Mouse (Mus musculus) left cerebral cortex, adult 9 months (tissue): ENCODE data around the gene 5730480H06Rik.

Experiments
- DNase-seq, 2 experiments: peaks; one replicate each; pipeline ENCODE4 v3.0.0; 2022; ENCODE audit warnings: low spot score in 2 of 2

Gene 5730480H06Rik

GRCm38 (mm10) chr5:48327652-48328051 lies at the start of gene 5730480H06Rik:
TSS of gene 5730480H06Rik (plus strand) at chr5:48327952.
- no peak for DNase-seq

DNA sequence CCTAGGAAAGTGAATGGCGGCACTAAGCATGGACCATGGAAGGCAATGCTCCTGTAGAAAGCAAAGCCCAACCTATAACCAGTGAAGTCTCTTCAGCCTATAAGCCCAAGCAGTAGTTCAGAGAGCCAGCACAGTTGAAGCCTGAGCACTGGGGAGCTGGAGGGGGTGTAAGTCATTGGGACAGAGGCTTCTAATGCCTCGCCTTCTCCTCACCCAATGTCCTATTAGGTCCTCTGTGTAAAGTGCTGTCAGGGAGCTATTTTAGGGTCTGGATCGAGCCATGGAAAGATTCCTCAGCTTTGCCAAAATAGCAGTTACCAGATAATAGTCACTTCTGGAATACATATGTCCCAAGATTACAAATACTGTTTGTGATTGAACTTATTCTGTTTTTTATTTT lies 26.6 kb upstream of the 5730480H06Rik start:
- DNase-seq, result no peak

GRCm38 (mm10) chr5:48315057-48315602 lies 12.6 kb upstream of the 5730480H06Rik start:
- DNase-seq, result no peak

DNA sequence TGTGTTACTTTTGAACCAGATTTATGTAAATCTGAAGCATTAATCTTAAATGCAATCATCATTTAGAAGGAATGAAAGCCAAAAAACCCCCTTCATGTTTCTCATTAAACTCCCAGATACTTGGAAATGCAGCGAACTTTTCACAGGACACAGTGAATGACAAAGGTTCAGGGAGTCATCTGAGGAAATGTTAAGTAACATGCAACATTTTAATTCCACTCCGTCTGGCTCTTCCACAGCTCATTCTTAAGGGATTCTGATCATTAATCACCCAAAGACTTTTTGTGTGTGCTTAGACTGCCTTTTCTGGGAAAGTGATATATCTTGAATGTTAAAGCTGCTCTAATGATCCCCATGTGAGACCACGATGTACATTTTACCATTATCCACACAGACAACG lies 7.2 kb upstream of the 5730480H06Rik start:
- DNase-seq, result no peak

DNA sequence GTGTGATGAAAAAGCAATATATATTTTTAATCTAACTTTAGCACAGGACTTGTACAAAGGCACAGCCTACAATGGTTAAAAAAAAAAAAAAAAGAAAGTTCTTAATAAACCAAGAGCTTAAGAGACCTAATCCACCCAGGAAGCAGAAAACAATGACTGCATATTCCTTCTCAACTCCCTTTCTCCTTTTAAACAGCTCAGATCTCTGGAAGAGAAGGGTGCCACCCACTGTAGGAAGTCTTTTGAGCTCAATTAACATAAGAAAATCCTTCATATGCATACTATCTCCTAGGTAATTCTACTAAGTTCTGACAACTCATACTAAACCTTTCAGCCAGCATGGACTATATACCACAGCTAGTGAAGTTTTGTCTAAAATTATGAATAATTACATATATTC lies 1.5 kb upstream of the 5730480H06Rik start:
- DNase-seq, result no peak

GRCm38 (mm10) chr5:48329751-48330150 lies 2.0 kb downstream of the 5730480H06Rik start:
- DNase-seq, result no peak

DNA sequence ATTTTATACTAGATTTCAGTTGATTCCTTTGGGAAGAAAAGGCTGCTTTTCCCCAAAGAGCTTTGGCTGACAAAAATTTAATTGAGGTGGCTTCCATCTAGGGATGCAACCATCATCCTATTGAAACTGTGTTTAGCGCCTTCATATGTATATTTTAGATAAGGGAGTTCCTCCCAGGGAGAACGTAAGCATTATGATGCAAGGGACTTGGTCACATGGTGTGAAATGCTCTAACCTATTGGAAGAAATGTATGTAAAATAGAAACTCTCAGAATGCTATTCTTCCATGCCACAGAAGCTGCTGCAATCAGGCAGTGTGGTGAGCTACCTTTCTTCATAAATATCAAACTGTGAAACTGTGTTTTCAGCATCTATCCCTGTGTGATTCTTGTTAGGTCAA lies 3.1 kb downstream of the 5730480H06Rik start:
- no peak for DNase-seq

DNA sequence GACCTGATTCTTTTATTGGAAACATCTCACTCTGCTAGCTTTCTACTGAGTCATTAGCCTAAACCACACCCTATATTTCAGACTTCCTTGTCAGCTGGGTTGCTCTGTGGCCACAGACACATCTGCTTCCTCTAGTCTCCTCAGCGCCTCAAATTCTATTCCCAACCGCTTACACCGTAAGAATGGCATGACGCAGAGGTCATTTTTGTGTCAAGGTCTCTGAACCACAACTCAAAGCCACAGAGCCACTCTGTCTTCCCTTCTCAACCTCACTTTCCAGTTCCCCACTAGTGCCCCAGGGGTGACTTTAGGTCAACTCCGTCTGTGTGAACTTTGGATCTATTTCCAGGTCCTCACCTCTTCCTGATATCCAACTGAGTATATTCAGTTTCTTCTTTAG lies 3.7 kb downstream of the 5730480H06Rik start:
- DNase-seq, result no peak

DNA sequence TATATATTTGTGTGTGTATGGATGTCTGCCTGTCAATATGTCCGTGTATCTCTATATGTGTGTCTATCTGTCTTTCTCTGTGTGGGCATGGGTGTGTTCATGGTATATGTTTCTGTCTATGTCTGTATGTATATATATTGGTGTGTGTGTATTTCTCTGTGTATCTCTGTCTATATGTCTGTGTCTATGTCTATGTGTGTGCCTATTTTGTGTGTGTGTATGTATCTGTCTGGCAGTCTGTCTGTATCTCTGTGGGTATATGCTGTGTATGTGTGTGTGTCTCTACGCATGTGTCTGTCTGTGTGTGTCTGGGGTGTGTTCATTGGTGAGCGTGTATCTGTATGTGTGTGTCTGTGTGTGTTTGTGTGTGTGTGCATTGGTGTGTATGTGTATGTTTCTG lies 5.7 kb downstream of the 5730480H06Rik start:
- no peak for DNase-seq

GRCm38 (mm10) chr5:48333884-48334513 lies 6.2 kb downstream of the 5730480H06Rik start:
- DNase-seq, result no peak

GRCm38 (mm10) chr5:48340808-48341433 lies 13.2 kb downstream of the 5730480H06Rik start:
- DNase-seq, result no peak

DNA sequence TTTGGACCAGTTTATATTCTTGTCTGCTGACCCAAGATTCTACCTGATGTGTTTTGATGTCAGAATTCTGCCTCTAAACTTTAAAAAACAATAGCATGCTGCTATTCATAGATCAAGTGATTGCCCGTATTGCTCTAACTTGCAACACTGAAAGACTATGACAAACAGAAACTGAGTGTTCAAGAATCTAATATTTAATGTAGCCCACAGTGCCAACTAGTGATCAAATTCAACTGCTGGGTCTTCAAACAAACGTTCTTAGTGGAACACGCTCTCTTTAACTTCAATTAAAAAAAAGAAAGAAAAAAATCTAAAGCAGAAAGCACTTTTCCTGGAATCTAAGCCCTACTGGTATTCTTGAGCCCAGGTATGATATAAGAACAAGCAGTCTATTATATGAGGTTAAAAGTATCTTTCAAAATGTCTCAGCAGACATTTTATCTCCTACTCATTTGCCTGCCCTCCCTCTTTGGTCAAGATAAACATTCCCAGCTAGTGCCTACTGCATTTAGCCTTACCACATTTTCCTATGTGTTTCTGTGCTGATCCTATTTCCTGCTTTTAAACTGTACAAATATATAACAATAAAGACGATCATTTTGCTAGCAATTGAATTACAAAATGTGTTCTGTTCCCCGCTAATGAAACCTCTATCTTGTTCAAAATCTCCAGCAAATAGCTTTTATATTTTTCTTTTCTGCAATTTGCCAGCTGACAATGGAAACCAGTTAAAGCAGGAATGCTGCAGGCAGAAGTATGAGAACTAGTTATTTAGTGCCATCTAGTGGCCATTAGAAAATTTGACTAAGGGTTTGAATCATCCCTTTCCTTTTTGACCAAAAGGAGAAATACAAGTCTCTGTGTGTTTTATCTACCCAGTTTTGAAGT lies 17.6 kb downstream of the 5730480H06Rik start:
- no peak for DNase-seq

GRCm38 (mm10) chr5:48345983-48346648 lies 18.4 kb downstream of the 5730480H06Rik start:
- no peak for DNase-seq

GRCm38 (mm10) chr5:48349309-48349708 lies 21.6 kb downstream of the 5730480H06Rik start:
- DNase-seq, result no peak

DNA sequence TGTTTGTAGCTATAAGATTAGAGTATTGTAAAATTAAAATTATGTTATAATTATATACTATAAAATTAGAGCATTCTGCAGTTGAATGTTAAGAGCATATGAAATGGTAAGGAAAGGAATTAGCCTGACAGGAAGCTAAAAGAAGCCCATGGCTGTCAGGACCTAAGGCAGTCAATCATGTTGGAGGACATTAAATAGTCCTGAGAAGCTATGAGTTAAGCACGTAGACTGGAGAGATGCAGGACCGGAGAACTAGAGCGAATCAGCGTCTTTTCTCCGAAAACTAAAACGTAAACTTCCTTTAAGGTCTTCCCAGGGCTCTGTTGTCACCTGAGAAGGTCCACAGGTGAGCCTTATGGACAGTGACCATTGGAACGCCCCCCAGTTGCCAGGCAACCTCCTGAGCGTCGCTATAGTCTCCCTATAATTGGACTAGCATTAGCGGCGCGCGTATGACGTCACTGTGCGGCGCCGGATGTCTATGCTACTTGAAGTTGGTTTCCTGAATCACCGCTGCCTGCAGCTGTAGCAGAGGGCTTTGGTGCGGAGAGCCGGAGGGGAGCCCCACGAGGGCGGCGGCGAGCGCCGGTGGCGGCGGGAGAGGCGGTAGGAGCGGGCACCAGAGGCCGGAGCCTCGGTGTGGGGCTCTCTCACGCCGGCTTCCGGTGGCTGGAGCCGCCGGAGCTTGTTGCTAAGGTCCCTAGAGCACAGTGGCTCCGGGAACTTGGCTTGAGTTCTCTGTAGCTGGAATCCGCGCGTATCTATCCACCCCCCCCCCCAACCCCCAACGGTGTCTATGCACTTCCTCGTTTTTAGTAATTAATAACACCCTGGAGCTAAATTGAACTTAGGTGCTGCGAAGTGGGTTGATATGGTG lies 44.4 kb downstream of the 5730480H06Rik start:
- peak; percentile 85 to 95 for DNase-seq

GRCm38 (mm10) chr5:48402497-48402896 lies 74.7 kb downstream of the 5730480H06Rik start:
- DNase-seq, result no peak

GRCm38 (mm10) chr5:48408276-48408675 lies 80.5 kb downstream of the 5730480H06Rik start:
- DNase-seq, result no peak

DNA sequence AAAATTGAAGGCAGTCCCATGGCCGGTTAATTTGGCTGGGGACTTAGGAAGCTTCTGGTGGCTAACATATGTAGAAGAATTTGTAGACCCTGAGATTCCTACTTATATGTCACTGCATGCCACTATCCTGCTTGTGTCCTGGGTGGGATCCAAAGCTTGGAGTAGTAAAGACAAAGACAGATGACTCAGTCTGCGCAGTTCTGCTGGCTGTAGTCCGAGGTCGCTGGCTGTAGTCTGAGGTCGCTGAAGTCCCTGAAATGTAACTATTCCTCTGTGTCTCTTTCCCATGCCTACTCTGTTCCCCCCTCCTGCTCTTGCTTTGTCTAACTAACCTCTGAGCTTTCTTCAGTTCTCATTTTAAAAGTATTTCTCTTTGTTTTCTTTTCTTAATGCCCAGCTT lies 82.6 kb downstream of the 5730480H06Rik start:
- DNase-seq, result no peak

DNA sequence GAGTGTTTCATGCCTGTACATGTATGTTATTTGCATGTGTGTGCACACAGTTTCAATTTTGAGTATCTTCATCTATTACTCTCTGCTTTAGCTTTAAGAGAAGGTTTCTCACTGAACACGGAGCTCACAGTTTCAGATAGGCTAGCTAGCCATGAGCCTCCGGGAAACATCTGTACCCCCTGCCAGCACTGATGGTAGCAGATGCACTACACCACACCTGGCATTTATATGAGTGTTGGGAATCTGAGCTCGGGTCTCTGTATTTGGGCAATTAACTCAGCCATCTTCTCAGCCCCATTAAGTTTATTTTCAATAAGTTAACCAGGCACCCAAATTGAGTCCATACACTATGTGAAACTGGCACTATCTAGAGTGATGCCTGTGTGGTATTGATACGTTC lies 83.7 kb downstream of the 5730480H06Rik start:
- no peak for DNase-seq

GRCm38 (mm10) chr5:48412261-48412660 lies 84.5 kb downstream of the 5730480H06Rik start:
- no peak for DNase-seq

GRCm38 (mm10) chr5:48419741-48420140 lies 92.0 kb downstream of the 5730480H06Rik start:
- DNase-seq, result no peak
